Mouse (Mus musculus) kidney, adult 11 months (tissue): ENCODE data around the gene Lcp1.
"Not testable (repeated sequence)": the region's sequence is repeated elsewhere in the genome, so short reads cannot be mapped to it uniquely, and the experiment has no call there.

Source experiments
- DNase-seq: peaks from one replicate; pipeline ENCODE4 v3.0.0; 2022

The Lcp1 gene

DNA sequence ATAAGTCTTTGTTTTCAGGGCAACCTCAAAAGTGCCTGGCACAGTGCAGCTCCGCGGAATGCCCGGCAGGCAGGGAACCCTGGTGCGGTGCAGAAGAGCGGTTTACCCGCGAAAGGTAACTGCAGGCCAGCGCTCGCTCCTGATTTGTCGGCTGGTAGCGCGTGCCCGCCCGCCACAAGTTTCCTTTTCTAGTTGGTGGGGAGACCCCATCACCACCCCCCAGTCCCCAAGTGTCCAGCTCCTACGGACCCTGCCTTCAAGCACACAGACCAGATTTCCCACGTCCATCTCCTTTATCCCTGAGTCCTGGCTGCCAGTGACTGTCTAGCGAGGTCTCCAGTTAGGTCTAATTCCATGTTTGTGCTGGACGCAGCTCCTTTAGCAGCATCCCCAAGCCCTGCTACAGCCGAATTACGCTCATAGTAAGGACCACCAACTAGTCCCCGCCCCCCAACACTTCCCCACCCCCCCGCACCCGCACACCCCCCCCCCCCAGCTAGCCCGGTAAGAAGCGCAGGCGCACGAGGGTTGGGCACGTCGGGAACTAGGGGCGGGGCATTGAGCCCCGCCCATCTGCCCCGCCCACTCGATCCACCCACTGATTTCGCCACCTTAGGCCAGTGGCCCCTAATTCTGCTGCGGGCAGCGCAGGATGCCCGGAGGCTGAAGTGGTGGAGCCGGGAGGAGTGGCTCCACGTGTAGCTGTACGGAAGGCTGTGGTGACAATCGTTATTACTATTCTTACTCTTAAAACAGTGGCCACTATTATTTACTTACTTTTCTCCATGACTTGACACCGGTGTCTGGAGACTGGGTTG lies at the start of gene Lcp1, which contains the start of gene Lrrc63:
Gene Lcp1, plus strand, starts transcription at position 601 of the 818 bp plus-strand sequence.
Gene Lrrc63, minus strand, starts transcription at position 381 of the 818 bp plus-strand sequence.
- DNase-seq: peak; percentile 79

DNA sequence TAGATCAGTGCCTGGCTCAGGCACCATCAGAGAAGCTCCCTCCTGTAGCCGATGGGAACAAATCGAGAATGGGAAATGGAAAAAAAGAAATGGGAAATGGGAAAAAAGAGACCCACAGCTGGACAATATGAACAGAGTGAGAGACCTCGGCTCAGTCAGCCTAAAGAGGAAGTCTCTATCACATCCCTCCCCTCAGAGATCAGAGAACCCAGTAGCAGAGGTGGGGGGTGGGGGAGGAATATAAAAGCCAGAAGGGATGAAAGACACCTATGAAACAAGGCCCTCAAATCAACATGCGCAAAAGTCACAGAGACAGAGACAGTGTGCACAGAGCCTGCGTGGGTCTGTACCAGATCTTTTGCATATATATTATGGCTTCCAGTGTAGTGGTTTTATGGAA lies 27.9 kb upstream of the Lcp1 start:
- DNase-seq: no peak

DNA sequence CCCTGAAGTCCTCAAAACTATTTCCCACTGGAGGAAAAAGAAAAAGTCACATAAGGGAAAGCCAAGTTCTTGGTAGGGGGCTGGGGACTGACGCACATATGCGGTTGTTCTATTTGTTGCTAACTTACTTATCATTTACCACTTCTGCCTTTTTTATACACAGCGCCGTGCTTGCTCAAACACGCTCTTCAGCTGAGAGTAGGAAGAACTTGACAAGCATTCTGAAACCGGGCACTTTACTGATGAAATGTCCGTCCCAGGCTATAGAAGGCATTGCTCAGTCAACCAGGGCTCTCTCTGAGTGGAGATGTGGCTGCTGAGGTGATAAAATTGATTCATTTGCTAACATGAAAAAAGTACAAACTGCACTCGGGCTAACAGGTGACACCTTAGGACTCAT lies 9.2 kb upstream of the Lcp1 start:
- DNase-seq: no peak

DNA sequence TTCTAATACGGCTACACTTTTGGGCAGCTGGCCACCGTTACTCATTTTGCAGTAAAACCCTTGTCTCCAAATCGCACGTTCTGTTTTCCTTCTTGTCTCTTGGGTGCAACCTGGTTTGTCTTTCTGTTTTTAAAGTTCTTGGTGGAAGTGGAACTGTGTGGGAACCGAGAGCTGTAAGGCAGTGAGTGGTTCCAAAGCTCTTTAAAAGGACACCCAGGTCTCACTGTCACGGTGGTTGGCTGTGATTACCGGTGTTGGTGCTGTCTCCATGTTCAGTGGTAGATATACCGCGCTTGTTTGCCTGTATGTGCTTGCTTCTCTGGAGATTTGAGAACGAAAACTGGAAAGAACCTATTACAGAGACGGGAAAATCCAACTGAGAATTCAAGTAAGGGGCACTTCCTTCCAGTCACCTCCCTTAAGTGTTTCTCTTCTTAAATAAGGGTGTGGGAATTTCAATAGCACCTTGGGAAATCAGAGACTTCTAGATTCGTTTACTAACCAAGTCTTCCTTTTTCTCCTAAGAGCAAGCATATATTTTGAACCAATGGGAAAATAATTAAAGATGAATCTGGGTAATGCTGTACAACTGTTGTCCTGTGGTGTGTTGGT lies 529 bp downstream of the Lcp1 start:
- DNase-seq: no peak

DNA sequence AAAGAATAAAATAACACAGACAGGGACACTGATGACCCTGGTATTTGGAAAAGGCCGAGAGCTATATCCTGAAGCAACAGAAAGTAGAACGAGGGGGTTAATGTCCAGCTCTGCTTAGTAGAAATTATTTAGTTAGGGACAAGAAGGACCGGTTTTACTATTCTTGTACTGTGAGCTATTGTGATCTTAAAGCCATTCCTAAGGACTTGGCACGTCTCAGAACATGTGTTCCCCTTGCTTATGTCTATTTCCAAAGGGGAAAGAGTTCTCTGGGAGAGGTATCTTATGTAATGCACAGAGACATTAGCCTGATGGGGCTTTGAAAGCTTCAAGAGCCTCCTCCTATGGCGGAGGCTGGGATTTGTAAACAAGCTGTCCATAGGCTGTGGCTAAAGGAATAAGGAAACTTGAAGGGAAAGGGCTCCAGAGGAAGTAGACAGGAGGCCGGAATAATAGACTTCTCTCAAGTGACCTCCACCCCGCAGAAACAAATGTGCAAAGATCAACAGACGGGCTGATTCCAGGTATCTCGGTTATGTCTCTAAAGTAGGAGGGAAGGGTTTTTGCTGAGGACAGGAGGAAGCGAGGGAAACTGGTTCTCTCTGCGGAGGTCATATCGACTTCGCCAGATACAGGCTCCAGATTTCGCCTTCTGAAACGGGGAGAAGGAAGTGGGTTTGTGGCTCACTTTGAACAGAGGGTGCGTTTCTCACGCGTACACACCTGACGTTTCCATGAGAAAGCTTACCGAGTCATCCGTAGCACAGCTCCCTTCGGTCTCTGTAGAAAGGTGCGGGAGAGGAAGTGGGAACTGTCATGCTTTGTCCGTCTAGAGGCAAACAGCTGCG lies 5.4 kb downstream of the Lcp1 start:
- no peak for DNase-seq

DNA sequence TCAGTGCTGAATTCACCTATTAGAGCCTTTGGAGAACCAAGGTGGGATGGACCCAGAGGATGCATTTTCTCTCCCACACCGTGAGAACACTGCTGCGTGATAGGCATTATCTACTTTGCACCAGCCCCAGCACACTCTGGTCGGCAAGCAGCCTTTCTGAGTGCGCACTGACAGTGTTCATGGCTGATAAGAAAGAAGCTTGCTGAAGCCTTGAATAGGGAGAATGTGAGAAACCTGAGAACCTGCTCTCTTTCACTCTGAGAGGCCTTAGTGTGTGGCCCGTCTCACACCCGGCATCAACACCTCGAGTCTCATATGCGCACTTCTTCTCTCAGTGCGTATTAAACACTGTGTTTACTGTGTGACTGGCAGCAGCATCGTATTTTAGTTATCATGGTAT lies 7.6 kb downstream of the Lcp1 start:
- DNase-seq: no peak

DNA sequence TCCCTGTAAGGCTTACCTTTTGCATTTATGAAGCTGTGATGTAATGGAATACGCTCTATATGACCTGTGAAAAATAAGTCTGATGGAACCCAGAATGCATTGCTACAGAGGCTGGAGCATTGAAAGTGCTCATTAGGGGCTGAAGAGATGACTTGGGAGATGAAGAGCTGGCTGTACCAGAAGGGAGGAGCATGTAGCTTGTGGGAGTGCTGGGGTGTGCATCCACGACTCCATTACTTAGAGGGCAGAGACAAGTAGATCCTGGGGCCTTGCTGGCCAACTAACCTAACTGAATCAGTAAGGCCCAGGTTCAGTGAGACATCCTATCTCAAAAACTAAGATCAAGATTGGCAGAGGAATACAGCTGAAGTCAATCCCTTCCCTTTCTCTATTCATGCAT lies 8.3 kb downstream of the Lcp1 start:
- DNase-seq: no peak

DNA sequence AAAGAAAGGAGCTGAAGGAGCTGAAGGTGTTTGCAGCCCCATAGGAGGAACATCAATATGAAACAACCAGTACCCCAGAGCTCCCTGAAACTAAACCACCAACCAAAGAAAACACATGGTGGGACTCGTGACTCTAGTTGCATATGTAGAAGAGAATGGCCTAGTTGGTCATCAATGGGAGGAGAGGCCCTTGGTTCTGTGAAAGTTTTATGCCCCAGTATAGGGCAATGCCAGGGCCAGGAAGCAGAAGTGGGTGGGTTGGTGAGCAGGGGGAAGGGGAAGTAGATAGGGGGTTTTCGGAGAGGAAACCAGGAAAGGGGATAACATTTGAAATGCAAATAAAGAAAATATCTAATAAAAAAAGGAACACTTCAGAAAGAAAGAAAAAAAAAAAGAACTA lies 16.8 kb downstream of the Lcp1 start:
- not testable (repeated sequence) for DNase-seq

DNA sequence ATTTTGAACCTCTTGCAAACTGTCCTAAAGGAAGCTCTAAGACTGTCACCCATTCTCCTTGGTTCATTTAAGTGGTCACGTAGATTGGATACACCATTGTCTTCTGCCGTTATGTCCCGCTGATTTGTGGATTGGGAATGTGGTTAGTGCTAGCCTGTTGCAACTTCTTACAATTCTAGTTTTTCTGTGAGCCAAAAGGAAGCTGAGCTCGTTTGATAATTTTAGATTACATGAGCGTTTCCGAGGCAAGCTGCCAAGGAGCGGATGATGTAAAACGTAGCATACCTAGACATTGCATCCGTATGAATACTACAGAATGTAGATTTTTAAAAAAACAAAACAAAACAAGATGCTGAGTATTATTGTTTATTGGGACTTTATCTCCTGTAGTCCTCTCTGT lies 17.3 kb downstream of the Lcp1 start:
- no peak for DNase-seq

DNA sequence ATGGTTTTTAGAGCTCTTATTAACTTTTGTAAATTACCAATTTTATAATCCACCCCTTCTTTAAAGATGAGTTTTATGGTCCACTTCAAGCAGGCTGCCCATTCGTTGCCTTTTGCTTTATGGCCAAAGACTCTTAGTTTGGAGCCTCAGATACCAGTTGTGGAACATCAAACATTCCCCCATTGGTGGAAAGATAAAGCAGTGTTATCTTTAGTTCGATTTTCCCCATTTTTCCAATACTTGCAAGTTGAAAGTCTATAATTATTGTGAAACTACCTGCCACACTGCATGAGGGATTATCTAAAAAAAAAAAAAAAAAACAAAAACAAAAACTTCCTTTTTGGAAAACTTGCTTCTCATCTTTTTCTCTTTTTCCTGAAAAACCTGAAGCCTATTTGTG lies 19.8 kb downstream of the Lcp1 start:
- DNase-seq: no peak

DNA sequence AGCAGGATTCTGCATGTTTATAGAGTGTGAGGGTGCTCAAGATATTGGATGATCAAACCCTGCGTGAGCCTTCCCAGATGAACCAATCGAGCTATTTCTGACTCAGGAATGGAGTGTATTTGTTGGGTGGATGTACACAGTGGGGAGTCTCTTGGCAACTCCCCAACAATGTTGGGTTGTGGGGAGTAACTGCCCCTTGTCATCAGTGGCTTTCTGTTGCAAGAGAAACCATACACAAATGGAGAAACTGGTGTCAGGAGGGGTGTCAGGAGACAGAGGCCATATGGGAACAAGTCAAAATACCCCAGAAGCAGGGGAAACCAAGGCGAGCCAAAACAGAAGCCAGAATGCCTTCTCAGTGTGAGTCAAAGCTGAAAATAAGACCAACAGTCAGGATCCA lies 20.2 kb downstream of the Lcp1 start:
- DNase-seq: no peak

DNA sequence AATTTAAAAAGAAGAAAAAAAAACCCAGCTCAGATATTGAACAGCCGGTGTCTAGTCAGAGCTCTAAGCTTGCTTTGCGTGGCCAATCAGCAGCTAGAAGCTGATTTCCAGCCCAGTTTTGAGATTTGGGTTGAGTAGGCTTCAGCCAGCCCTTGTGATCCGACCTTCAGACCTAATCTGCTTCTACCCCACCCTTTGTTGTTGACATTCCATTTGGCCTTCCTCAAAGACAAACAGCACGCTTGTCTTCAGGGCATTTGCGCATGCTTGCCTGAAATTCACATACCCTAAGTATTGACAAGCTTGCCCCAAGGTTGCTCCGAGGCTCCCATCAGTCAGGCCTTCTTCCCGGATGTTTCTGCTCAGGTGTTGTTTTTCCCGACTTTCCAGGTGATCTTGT lies 23.6 kb downstream of the Lcp1 start:
- DNase-seq: no peak

DNA sequence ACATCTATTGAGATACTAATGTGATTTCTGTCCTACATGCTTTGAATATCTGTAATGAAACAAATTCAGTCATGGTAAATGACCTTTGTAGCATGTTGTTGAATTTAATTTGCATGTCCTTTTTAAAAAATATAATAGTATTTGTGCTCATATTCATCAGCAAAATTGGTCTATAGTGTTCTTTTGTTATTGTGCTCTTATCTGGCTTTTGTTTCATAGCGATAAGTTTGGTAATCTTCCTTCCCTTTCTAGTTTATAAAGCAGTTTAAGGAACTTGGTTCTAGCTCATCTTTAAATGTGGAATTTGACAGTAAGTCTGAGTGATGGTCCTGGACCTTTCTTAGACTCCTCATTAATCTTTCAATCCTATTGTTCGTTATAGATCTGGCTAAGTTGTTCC lies 28.5 kb downstream of the Lcp1 start:
- no peak for DNase-seq

DNA sequence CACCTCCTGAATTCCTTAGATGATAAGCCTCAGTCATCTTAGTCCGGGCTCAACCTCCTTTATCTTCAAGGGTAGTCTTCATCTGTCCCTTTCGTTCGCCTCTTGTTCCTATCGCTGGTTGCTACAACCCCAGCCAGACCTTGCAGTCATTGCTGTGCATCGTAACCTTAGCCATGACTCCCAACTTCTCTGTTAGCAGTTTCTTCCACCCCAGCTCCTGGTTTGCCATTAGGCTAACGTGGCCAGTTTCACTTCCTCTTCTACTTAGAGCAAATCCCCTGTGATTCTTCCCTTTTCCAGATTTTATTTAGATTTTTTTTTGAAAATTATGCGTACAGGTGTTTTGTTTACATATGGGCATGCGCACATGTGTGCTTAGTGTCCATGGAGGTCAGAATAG lies 33.0 kb downstream of the Lcp1 start:
- no peak for DNase-seq

DNA sequence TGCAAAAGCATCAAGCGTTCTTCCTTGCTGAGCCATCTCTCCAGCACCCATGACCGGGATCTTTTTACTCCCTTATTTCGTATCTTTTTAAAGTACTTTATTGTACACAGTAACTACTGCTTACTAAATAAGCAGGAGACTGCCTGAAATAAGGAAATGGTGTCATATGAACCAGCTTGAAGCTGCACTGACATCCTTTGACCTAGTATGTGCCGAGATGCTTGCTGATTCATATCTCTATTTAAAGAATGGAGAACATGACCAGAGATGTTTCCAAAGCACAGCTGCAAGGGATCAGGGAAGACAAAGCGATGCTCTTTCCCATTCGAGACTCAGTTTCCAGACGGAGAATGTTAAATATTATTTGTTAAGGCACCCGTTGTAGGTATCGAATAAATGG lies 33.4 kb downstream of the Lcp1 start:
- DNase-seq: no peak

DNA sequence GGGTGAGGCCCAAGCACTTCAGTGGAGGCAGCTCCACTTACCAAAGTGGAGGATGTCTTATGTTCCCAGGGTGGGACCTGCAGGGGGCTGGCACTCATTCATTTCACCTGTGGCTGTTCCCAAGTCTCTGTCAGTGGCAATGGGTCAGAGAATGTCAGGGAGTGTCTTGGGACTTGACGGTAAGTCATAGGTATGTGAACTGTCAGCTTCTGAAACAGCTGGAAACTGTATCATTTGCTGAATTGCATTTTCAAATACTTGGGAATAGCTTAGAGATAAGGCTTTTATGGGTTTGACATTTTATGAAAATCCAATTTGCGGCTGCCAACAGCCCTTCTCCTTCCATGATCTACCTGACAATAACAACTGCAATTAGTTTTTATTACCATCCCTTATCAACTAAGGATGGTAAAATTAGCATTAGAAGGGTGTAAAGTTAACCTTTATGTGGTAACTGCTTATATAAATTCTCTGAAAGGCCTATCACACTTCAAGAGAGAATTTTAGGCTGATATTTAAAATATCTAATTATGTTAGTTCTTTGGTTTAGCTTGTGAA lies 34.8 kb downstream of the Lcp1 start:
- DNase-seq: no peak

DNA sequence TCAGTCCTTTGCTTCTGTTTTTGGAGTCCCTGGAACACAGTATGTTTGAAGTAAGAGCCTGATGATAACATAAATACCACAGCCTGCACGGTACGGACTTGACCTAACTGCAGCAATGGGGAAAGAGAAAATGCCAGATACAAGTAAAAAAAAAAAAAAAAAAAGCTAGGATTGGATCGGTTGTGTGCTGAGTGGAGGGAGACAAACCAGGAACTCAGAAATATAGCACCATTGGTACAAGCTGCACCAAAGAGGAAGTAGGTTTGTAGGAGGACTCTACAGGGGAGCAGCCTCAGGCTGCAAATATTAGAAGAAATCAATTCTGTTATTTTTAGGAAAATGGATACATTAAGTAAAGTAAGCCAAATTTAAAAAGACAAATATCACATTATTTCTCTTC lies 37.6 kb downstream of the Lcp1 start:
- no peak for DNase-seq

DNA sequence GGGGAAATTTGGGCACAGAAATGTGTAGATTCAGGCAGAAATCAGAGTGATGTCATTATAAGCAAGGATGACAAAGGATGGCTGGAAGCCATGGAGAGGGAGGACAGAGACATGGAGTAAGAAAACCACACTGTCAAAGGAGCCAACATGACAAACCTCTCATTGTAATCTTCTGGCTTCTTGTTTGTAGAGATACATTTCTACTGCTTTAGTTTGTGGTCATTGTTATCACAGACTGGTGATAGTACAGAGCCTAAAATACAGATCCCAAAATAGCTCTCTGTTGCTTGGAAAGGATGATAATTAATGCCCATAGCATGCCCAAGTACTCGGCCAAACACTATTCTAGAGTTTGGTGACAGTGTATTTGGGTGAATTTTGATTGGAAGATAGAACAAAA lies 39.6 kb downstream of the Lcp1 start:
- no peak for DNase-seq

DNA sequence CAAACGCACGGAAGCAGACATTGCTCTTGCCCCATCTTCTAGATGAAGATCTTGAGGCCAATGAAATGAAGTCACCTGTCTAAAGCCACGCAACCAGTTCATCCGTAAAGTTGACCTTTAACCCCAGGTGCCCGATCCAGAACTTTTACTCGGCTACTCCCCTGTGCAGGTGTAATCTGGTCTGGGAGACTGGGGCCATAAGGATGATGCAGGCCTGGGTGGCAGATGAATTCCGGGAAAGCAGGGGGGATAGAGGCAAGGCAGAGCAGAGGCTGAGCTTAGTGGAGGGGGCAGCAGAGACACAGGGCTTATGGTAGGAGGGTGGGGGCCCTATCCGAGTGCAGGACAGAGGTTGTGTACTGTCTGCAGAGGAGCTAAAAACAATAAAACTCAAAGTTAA lies 43.4 kb downstream of the Lcp1 start:
- DNase-seq: no peak

DNA sequence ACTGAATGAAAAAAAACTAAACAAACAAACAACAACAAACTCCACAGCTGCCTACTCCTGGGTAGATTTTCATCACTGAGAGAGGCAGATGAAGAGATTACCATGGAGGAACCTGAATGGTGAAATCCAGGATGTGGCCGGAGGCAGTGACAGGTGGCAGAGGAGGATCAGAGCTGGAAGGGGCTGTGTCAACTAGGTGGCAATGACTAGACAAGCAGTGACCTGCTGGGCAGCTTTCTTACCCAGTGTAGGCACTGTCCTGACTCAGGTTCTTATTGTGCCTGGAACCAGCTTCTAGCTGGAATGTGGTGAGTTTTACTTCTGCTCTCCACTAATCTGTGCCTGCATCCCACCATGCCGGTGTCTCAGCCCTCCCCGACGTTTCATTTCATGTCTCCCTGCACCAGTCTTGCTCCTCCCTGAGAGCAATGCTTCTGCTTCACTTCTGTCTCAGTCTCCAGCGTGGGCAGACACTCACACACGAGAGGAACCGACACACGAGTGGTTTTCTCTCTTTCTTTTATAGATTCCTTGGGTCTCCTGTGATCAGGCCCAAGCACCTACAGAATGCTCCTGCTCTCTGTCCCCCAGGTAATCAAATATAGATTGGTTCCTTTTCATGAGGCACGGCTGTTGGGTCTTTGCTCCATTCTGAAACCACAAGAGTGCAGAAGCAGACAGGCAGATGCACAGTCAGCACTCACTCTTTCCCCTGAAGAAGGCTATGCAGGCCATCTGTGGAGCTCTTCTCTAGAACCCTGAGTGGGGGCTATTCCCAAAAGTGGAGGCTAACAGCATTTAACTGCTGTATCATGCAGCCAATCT lies 44.0 kb downstream of the Lcp1 start:
- DNase-seq: no peak

DNA sequence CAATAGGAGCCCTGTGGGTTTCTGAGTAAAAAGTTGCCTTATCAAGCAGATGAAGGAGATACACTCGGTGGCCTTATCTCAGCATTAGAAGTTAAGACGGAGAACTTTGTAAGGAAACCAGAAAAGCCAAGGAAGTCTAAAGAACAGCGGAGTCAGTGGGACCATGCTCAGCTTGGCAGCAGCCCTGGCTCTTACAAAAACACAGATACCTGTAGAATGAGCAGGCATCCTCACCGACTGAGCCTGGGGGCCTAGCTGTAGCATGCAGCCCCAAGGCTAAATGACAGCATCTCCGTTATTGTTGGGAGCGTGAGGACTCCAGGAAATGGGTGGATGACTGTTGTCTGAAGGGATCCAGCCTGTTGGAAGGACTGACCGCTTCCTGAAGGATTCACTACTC lies 44.9 kb downstream of the Lcp1 start:
- DNase-seq: no peak

DNA sequence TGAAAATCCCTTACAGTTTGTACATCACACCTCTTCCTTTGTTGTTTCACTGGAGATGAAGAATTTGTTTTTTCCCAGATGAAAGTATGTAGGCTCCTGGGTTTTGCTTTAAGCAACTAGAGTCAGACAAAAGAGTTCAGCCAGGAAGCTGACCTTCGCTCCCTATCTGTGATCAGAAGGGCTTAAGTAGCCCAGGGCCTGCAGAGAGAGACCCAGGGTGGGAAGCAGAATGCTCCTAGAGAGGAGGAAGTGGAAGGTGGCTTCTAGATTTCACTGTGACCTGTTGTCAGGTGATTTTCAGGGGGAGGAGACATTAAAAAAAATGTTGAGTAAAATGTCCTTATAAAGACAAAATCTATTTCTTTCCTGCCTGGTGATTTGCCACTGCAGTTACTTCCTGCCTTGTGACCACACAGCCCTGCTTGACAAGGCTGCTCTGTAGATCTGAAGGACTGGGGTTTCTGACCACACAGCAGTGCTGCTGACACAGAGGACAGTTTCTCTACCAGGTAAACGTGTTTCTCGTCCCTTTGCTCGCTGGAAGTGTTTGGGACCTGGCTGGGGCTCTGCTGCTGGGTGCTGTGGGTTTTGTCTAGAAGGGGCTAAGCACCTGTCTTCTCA lies 45.6 kb downstream of the Lcp1 start:
- DNase-seq: no peak
